Mouse (Mus musculus) left cerebral cortex, adult 11 months (tissue): ENCODE measurements around the gene Mctp1.
"Not testable (repeated sequence)": the region's sequence is repeated elsewhere in the genome, so short reads cannot be mapped to it uniquely, and the experiment has no call there.

ENCODE experiments used
- DNase-seq: peaks from one replicate; pipeline ENCODE4 v3.0.0; 2022; ENCODE audit warnings: low spot score

The Mctp1 gene

GRCm38 (mm10) chr13:76383972-76384663, at the start of gene Mctp1:
Gene Mctp1 (plus strand): TSS chr13:76384535.
- DNase-seq = no peak

- DNase-seq = not testable (repeated sequence)
These were observed 38.4 kb upstream of the Mctp1 start for GRCm38 (mm10) chr13:76345941-76346340.

GRCm38 (mm10) chr13:76358720-76359119, 25.6 kb upstream of the Mctp1 start:
- no peak for DNase-seq

- peak; percentile 35 for DNase-seq
These were observed 515 bp downstream of the Mctp1 start for GRCm38 (mm10) chr13:76384664-76385435.

GRCm38 (mm10) chr13:76388615-76389014, 4.3 kb downstream of the Mctp1 start:
- no peak for DNase-seq

GRCm38 (mm10) chr13:76391920-76392319, 7.6 kb downstream of the Mctp1 start:
- no peak for DNase-seq

- no peak for DNase-seq
These were observed 8.8 kb downstream of the Mctp1 start for GRCm38 (mm10) chr13:76393106-76393505.

- DNase-seq = no peak
These were observed 11.6 kb downstream of the Mctp1 start for GRCm38 (mm10) chr13:76395906-76396305.

- no peak for DNase-seq
These were observed 25.0 kb downstream of the Mctp1 start for GRCm38 (mm10) chr13:76409296-76409695.

- no peak for DNase-seq
These were observed 26.3 kb downstream of the Mctp1 start for GRCm38 (mm10) chr13:76410665-76411064.

- DNase-seq = no peak
These were observed 31.0 kb downstream of the Mctp1 start for GRCm38 (mm10) chr13:76415346-76415745.

- no peak for DNase-seq
These were observed 35.8 kb downstream of the Mctp1 start for GRCm38 (mm10) chr13:76420111-76420510.

GRCm38 (mm10) chr13:76421075-76421474, 36.7 kb downstream of the Mctp1 start:
- no peak for DNase-seq

- no peak for DNase-seq
These were observed 37.8 kb downstream of the Mctp1 start for GRCm38 (mm10) chr13:76422124-76422523.

- peak; percentile 35 for DNase-seq
These were observed 45.1 kb downstream of the Mctp1 start for GRCm38 (mm10) chr13:76429456-76429855.

GRCm38 (mm10) chr13:76429927-76430326, 45.6 kb downstream of the Mctp1 start:
- no peak for DNase-seq

- DNase-seq = no peak
These were observed 47.6 kb downstream of the Mctp1 start for GRCm38 (mm10) chr13:76431946-76432345.

- DNase-seq = no peak
These were observed 49.1 kb downstream of the Mctp1 start for GRCm38 (mm10) chr13:76433438-76433837.

- DNase-seq = no peak
These were observed 52.1 kb downstream of the Mctp1 start for GRCm38 (mm10) chr13:76436426-76436825.

GRCm38 (mm10) chr13:76438765-76439164, 54.4 kb downstream of the Mctp1 start:
- DNase-seq = no peak

GRCm38 (mm10) chr13:76446059-76446458, 61.7 kb downstream of the Mctp1 start:
- DNase-seq = no peak

- no peak for DNase-seq
These were observed 63.2 kb downstream of the Mctp1 start for GRCm38 (mm10) chr13:76447528-76447927.

GRCm38 (mm10) chr13:76451526-76451925, 67.2 kb downstream of the Mctp1 start:
- not testable (repeated sequence) for DNase-seq
